Mouse (Mus musculus) frontal cortex, postnatal 36 days (tissue): ENCODE data around the gene Agap3.

Source experiments
- DNase-seq, 2 experiments: peaks; one replicate each; pipeline ENCODE4 v3.0.0; 2022; ENCODE audit warnings: low spot score in 2 of 2

The Agap3 gene

GRCm38 (mm10) chr5:24452030-24452690 lies at the start of gene Agap3:
TSS of gene Agap3 (plus strand) at chr5:24452177.
- DNase-seq: peak in 1 of 2 experiments; percentile 35

DNA sequence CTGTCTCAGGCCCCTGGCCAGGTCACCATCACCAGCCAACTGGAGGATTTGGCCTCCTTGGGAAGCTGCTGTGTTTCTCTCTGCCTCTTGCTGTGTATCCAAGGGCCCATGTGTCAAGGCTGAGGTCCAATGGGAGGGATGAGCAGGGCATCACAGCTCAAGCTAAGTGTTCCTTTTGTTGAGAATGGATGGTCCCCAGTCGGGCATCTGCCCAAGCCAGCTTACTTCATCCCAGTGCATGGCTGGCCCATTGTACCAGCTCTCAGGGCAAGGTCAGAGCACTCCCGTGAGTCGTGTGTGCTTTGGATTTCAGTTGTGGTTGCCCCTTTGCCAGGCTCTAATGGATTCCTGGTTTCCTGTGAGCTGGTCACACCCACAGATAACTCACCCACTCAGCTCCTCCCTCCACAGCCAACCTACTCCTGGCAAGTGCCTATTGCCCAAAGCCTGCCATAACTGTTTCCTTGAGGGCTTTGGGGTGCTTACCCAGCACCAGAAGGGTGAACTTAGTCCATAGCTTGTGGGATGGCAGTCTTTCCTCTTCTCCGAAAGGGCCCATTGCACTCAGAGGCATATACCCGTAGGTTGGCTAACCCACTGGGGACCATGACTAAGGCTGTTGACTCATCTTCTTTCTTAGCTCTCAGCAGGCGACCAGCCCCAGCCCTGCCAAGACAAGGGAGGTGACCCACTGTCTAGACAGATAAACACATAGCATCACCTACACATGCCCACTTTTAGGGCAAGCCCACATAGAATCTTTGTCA lies 47.2 kb upstream of the Agap3 start:
- no peak for DNase-seq

DNA sequence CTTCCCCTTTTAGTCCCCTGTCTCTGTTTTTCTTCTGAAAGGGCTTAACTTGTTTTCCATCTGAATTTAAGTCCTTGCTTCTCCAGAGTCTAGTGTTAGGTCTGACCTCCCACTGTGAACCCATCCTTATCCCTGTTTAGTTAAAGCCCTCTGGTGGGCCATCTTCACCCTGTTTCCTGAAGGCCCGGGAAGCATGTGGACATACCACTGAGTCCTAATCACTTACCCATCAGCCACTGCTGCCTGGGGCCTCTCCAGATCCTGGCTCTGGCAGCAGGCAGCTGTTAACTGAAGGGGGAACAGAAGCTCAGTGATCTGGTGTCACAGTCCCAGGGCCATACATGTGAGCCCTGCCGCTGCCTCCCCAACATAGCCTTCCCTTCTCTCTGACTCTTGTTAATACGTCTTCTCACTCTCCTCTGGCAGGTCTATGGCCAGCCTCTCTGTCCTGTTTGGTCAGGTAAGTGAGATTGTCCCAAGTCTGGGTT lies 46.5 kb upstream of the Agap3 start:
- DNase-seq: no peak

GRCm38 (mm10) chr5:24408651-24409050 lies 43.3 kb upstream of the Agap3 start:
- no peak for DNase-seq

DNA sequence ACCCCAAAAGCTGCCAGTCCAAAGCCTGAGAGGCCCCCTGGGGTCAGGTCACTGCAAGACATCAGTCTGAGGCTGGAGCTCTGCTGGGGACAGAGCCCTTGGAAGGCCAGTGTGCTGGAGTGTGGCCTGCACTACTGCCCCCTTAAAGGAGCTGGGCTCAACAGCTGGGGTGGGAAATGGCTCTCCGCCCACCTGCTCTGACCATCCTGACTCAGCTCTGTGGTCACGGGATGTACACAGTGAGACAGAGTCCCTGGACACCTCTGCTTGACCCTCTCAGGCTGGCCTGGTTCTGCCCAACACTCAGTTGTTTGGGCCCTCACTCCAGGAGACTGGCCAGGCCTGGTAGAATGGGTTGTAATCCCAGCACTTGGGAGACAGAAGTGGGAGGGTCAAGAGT lies 42.5 kb upstream of the Agap3 start:
- DNase-seq: no peak

- no peak for DNase-seq
These were observed 39.9 kb upstream of the Agap3 start for GRCm38 (mm10) chr5:24412063-24412462.

DNA sequence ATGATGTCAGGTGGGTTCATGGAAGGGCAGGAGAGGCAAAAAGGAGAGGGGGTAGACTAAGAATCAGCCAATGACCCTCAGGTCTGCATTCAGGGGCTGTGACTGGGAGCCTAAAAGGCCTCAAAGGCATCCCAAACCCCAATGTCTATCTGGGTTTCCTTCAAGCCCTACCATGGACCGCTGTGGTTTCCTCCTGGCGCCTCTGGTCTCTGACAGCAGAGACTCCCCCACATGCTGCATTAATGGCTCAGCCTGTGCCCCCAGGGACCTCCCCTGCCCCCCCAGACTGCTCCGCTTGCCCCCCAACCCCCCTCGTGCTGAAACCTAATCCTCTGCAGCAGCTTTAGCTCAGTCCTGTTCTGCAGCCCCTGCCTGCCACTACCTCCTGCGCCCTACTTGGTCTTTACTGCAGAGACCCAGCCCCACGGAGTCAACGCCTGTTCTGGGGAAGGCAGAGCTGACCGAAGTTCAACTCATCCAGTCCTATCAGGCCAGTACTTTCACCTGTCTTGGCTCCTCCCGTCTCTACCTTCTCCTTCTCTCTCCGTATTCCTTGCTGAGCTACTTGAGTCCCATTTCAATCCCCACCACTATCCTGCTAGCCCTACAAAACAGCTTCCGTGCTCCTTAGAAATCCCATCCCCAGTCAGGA lies 38.8 kb upstream of the Agap3 start, which contains the start of gene Asic3:
Gene Asic3 (plus strand): TSS at position 351 of the 652 bp plus-strand sequence.
- no peak for DNase-seq

DNA sequence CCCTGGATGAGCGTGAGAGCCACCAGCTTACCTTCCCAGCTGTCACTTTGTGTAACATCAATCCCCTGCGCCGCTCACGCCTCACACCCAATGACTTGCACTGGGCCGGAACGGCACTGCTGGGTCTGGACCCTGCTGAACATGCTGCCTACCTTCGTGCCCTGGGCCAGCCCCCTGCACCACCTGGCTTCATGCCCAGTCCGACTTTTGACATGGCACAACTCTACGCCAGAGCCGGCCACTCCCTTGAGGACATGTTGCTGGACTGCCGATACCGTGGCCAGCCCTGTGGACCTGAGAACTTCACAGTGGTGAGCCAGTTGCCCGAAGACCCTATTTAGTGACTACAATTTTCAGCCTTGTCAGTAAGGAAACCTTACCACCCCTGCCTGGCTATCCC lies 38.0 kb upstream of the Agap3 start:
- DNase-seq: no peak

DNA sequence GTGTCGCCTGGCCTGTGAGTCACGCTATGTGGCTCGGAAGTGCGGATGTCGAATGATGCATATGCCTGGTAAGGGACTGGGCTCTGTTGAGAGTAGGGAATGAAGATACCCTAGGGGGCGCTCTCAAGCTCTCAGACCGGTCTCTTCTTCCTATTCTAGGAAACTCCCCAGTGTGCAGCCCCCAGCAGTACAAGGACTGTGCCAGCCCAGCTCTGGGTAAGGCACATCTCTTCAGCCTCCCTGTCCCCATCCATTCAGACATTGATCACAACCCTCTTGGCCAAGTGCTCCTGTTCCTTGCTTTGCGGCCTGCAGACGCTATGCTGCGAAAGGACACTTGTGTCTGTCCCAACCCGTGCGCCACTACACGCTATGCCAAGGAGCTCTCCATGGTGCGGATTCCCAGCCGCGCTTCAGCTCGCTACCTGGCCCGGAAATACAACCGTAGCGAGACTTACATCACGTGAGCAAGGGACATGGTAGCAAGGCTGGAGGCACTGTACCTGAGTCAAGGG lies 35.7 kb upstream of the Agap3 start:
- DNase-seq: peak in 1 of 2 experiments; percentile 78

GRCm38 (mm10) chr5:24417587-24417986 lies 34.4 kb upstream of the Agap3 start:
- DNase-seq: no peak

DNA sequence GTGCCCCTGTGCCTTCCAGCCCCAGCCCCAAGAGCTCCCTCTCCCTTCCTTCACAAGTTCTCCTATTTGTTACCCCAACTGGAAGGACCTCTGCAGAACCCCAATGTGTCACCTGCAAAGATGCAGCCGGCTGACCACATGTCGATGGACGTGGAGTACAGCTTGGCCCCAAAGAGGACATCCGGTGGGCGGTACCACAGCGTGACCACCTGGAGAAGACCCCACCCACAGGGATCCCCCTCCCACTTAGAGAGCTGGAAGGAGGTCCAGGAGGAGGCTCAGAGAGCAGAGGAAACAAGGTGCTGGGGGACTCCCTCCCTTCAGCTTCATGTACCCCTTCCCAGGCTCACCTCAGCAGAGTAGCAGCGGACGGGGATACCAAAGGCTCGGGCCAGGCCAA lies 31.6 kb upstream of the Agap3 start:
- DNase-seq: no peak

- peak; percentile 99 to 100 for DNase-seq
These were observed 28.6 kb upstream of the Agap3 start, which contains the start of the genes Cdk5 and Slc4a2 for GRCm38 (mm10) chr5:24423129-24424003. TSS of gene Cdk5 (minus strand) at chr5:24423530. TSS of gene Slc4a2 (plus strand) at chr5:24423837.

GRCm38 (mm10) chr5:24424004-24424781 lies 27.8 kb upstream of the Agap3 start:
- DNase-seq: no peak

DNA sequence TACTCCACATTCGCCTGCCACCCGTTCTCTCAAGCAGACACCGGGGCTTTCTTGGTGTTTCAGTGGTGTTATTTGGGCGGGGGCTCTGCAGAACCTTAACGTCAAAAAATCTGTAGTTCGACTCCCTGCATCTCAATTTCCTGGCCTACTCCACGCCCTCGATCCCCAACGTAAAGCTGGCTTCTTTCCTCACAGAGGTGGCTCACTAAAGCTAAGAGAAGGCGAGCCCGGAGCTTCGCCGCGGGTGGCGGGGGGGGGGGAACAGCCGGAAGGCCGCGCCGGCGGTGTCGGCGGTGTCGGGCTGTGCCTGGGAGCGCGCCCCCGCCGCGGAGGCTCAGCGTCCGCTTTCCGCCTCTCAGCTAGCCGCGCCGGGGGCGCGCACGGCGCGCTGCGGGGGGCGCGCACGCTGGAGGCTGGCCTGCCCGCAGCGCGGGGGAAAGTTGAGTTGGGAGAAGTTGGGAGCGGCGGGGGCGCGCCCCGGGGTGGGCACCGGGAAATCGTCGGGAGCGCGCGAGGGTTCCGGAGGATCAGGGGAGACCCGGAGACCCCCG lies 27.0 kb upstream of the Agap3 start:
- peak in 1 of 2 experiments; percentile 59 for DNase-seq

- DNase-seq: no peak
These were observed 26.4 kb upstream of the Agap3 start for GRCm38 (mm10) chr5:24425421-24426036.

DNA sequence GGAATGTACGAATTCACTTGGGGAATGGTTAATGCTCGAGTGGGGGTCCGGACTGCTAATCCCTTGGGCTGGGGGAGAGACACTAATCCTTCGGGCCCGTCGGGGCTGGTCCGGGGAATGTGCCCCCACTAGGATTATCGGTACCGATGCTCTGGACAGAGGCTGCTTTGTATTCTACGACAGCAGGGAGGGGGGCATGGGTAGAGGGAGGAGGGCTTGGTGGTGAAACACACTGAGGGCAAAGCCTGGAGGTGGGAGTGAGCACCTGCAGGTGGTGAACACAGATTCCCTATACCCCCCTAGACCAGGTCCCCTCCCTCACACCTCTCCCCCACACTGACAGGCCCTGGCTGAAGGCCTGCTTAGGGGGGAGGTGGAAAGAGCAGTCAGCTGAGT lies 25.9 kb upstream of the Agap3 start:
- DNase-seq: no peak

GRCm38 (mm10) chr5:24426556-24427284 lies 25.3 kb upstream of the Agap3 start:
- DNase-seq: no peak

DNA sequence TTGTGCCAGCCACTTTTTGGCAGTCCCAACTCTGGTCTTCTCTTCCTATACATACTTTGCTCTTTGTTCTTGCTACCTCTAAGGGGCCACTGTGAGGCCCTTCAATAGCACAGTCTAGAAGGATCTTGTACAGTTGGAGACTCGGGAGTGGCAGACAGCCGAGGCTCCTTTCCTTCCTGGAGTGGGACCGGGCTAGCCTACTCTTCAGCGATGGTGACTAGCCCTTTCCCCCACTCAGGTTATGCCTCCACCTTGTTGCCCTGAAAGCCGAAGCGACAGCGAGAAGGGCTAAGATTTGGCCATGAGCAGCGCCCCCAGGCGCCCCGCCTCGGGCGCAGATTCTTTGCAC lies 24.7 kb upstream of the Agap3 start:
- DNase-seq: no peak

GRCm38 (mm10) chr5:24427981-24428402 lies 24.0 kb upstream of the Agap3 start:
- DNase-seq: no peak
